Mouse (Mus musculus): ENCODE measurements around the gene Cldn5. TPM values are rescaled to one million over a fixed set of nuclear protein-coding genes. Genes with fewer than 3 reads are reported as not detected.

The Cldn5 gene
- polyA plus RNA-seq, 1 experiment from 2014 or later: 23.1 TPM

GRCm38 (mm10) chr16:18795223-18795899, 18.7 kb downstream of the Cldn5 start:
- Histone ChIP-seq H3K4me3 (ENCODE audit: low read depth, low read length) (no peak overlapping the region), H3K36me3 (ENCODE audit: control insufficient read depth, insufficient read depth) (peaks cover 23% of the 10 kb centered on the region; the same call in 1 of the 2 replicates), H3K27me3 (replicated peaks; ENCODE audit: control insufficient read depth, insufficient read depth, low read length) (no peaks in the 10 kb centered on the region), H3K4me1 (replicated peaks; ENCODE audit: control insufficient read depth, insufficient read depth, low read length) (no peaks in the 10 kb centered on the region), H3K9me3 (ENCODE audit: control insufficient read depth) (no peaks in the 10 kb centered on the region), H3K9ac (ENCODE audit: low read depth, low read length) (no peak overlapping the region), H3K4me2 (replicated peaks; ENCODE audit: low read depth) (no peak overlapping the region), H3K27ac (ENCODE audit: low read depth, low read length) (no peak overlapping the region)
- ATAC-seq: no peak
- WGBS: 89% methylated on average over 11 of the region's 11 CpGs
- TF ChIP-seq CTCF (IDR thresholded peaks at IDR 0.05; ENCODE audit: low read depth): no peak

- no peak overlapping the region for H3K9ac ChIP-seq (ENCODE audit: low read depth, low read length)
- H3K36me3 ChIP-seq (ENCODE audit: control insufficient read depth, insufficient read depth): peaks cover 28% of the 10 kb centered on the region
- TF ChIP-seq CTCF (IDR thresholded peaks at IDR 0.05; ENCODE audit: low read depth): no peak
- no peaks in the 10 kb centered on the region for H3K27me3 ChIP-seq (replicated peaks; ENCODE audit: control insufficient read depth, insufficient read depth, low read length)
- H3K27ac ChIP-seq (ENCODE audit: low read depth, low read length): no peak overlapping the region
- WGBS: 86% methylated on average over 7 of the region's 7 CpGs
- no peak for ATAC-seq
- H3K4me1 ChIP-seq (replicated peaks; ENCODE audit: control insufficient read depth, insufficient read depth, low read length): no peaks in the 10 kb centered on the region
- H3K9me3 ChIP-seq (ENCODE audit: control insufficient read depth): no peaks in the 10 kb centered on the region
- H3K4me2 ChIP-seq (replicated peaks; ENCODE audit: low read depth): no peak overlapping the region
- no peak overlapping the region for H3K4me3 ChIP-seq (ENCODE audit: low read depth, low read length)
These were observed 20.0 kb downstream of the Cldn5 start for GRCm38 (mm10) chr16:18796645-18797044.

DNA sequence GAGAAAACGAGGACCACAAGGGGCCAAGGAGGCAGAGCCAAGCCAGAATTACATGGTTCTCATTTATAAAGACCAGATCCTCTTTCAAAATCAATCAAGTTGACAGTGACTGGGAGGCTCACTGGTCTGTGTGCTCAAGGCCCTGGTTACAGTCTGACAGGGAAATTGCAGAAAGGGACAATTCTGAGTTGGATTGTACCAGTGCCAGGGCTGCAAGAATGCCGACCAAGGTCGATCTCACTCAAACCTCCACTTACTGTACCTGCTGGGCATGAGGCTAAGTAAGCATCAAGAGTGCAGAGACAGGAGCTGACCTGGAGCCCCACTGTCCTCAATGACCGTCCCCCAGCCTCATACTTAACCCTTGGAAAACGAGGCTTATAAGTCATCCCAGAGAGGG, 21.5 kb downstream of the Cldn5 start:
- no peaks in the 10 kb centered on the region for H3K4me1 ChIP-seq (replicated peaks; ENCODE audit: control insufficient read depth, insufficient read depth, low read length)
- no peak for ATAC-seq
- no peak overlapping the region for H3K4me2 ChIP-seq (replicated peaks; ENCODE audit: low read depth)
- no peak overlapping the region for H3K9ac ChIP-seq (ENCODE audit: low read depth, low read length)
- TF ChIP-seq CTCF (IDR thresholded peaks at IDR 0.05; ENCODE audit: low read depth): no peak
- H3K4me3 ChIP-seq (ENCODE audit: low read depth, low read length): no peak overlapping the region
- no peak overlapping the region for H3K27ac ChIP-seq (ENCODE audit: low read depth, low read length)
- H3K27me3 ChIP-seq (replicated peaks; ENCODE audit: control insufficient read depth, insufficient read depth, low read length): no peaks in the 10 kb centered on the region
- H3K36me3 ChIP-seq (ENCODE audit: control insufficient read depth, insufficient read depth): peaks cover 24% of the 10 kb centered on the region
- 90% methylated on average over 5 of the region's 5 CpGs for WGBS
- H3K9me3 ChIP-seq (ENCODE audit: control insufficient read depth): no peaks in the 10 kb centered on the region

GRCm38 (mm10) chr16:18798841-18799240, 22.2 kb downstream of the Cldn5 start:
- Histone ChIP-seq H3K36me3 (ENCODE audit: control insufficient read depth, insufficient read depth) (peaks cover 24% of the 10 kb centered on the region), H3K4me3 (ENCODE audit: low read depth, low read length) (no peak overlapping the region), H3K27me3 (replicated peaks; ENCODE audit: control insufficient read depth, insufficient read depth, low read length) (no peaks in the 10 kb centered on the region), H3K9ac (ENCODE audit: low read depth, low read length) (no peak overlapping the region), H3K4me2 (replicated peaks; ENCODE audit: low read depth) (no peak overlapping the region), H3K4me1 (replicated peaks; ENCODE audit: control insufficient read depth, insufficient read depth, low read length) (no peaks in the 10 kb centered on the region), H3K27ac (ENCODE audit: low read depth, low read length) (no peak overlapping the region), H3K9me3 (ENCODE audit: control insufficient read depth) (no peaks in the 10 kb centered on the region)
- 73% methylated on average over 2 of the region's 2 CpGs for WGBS
- ATAC-seq: no peak
- peak; percentile 84 for TF ChIP-seq CTCF (IDR thresholded peaks at IDR 0.05; ENCODE audit: low read depth)

DNA sequence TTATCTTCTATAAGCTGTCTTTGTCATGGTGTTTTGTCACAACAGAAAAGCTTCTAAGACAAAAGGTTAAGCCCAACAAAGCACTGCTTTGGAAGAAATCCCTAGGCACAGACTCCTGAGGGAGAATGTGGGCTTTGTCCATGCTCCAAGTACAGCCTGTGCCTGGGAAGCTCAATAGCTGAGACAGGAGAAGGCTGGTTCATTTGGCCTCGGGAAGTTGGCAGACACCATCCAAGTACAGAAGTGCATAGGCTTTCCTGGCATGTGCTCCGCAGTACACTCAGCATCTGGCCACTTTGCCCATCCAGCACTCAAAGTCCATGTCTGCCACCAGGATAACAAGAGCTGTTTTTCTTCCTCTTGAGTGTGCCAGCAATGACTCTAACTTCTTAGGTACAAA, 29.1 kb downstream of the Cldn5 start:
- H3K9me3 ChIP-seq (ENCODE audit: control insufficient read depth): no peaks in the 10 kb centered on the region
- H3K27ac ChIP-seq (ENCODE audit: low read depth, low read length): no peak overlapping the region
- H3K36me3 ChIP-seq (ENCODE audit: control insufficient read depth, insufficient read depth): peaks cover 30% of the 10 kb centered on the region
- ATAC-seq: no peak
- H3K4me1 ChIP-seq (replicated peaks; ENCODE audit: control insufficient read depth, insufficient read depth, low read length): 0 out of 2 replicates have a peak, but pooled peaks cover 2% of the 10 kb centered on the region
- 96% methylated on average over 2 of the region's 2 CpGs for WGBS
- TF ChIP-seq CTCF (IDR thresholded peaks at IDR 0.05; ENCODE audit: low read depth): no peak
- H3K4me3 ChIP-seq (ENCODE audit: low read depth, low read length): no peak overlapping the region
- no peak overlapping the region for H3K4me2 ChIP-seq (replicated peaks; ENCODE audit: low read depth)
- no peak overlapping the region for H3K9ac ChIP-seq (ENCODE audit: low read depth, low read length)
- no peaks in the 10 kb centered on the region for H3K27me3 ChIP-seq (replicated peaks; ENCODE audit: control insufficient read depth, insufficient read depth, low read length)

DNA sequence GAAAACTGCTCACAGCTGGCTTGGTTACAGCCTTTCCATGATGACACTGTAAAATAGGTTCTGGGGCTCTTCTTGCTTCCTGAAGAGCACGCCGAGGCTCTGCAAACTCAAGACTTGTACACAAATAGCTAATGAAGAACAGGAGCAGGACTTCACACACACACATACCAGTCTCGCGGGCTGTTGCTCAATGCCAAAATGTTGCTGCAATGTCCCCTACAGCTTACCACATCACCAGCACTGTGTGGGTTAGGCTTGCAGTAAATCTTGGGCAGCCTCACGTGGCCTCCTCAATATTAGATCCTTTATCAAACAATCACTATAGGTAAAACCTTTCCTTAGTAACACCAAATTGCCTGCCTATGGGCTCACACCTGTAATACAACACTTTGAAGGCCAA, 32.4 kb downstream of the Cldn5 start:
- no peak for TF ChIP-seq CTCF (IDR thresholded peaks at IDR 0.05; ENCODE audit: low read depth)
- Histone ChIP-seq H3K27ac (ENCODE audit: low read depth, low read length) (no peak overlapping the region), H3K9me3 (ENCODE audit: control insufficient read depth) (no peaks in the 10 kb centered on the region), H3K9ac (ENCODE audit: low read depth, low read length) (no peak overlapping the region), H3K36me3 (ENCODE audit: control insufficient read depth, insufficient read depth) (peaks cover 22% of the 10 kb centered on the region), H3K27me3 (replicated peaks; ENCODE audit: control insufficient read depth, insufficient read depth, low read length) (no peaks in the 10 kb centered on the region), H3K4me2 (replicated peaks; ENCODE audit: low read depth) (no peak overlapping the region), H3K4me3 (ENCODE audit: low read depth, low read length) (no peak overlapping the region), H3K4me1 (replicated peaks; ENCODE audit: control insufficient read depth, insufficient read depth, low read length) (peaks cover 11% of the 10 kb centered on the region; the same call in 1 of the 2 replicates)
- ATAC-seq: no peak
- 84% methylated on average over 5 of the region's 5 CpGs for whole genome bisulfite sequencing
